Mouse (Mus musculus): ENCODE data around the gene Acpp. TPM values are rescaled to one million over a fixed set of nuclear protein-coding genes. Genes with fewer than 3 reads are reported as not detected.

Acpp gene
- total and polyA plus RNA-seq, 3 experiments: 0.33 TPM; not detected in 2

- Histone ChIP-seq H3K4me1 (ENCODE audit: insufficient read depth, low read depth, low read length) (no peaks in the 10 kb centered on the region), H3K4me3 (ENCODE audit: low read depth, low read length) (no peak overlapping the region), H3K9me3 (replicated peaks) (peaks cover 29% of the 10 kb centered on the region), H3K27me3 (ENCODE audit: insufficient read depth, low read length) (no peaks in the 10 kb centered on the region), H3K36me3 (replicated peaks) (no peaks in the 10 kb centered on the region)
- ATAC-seq (ENCODE audit: extremely low read depth, insufficient number of reproducible peaks, low FRiP score, poor library complexity, severe bottlenecking) (no peak), DNase-seq (ENCODE audit: low spot score) (no peak)
- TF ChIP-seq POLR2AphosphoS5 (IDR thresholded peaks at IDR 0.05; ENCODE audit: insufficient replicate concordance, low read depth, low read length): no peak
- TF ChIP-seq TAL1 (conservative IDR thresholded peaks at IDR 0.05; ENCODE audit: low read depth, low read length): no peak
- TF ChIP-seq GATA2 (IDR thresholded peaks at IDR 0.05; ENCODE audit: borderline replicate concordance, low read depth, low read length): no peak
- no peak for TF ChIP-seq CTCF (IDR thresholded peaks at IDR 0.05; ENCODE audit: low read depth, low read length)
- no peak for TF ChIP-seq GATA1 (IDR thresholded peaks at IDR 0.05; ENCODE audit: borderline replicate concordance, low read length)
These were observed 1.2 kb upstream of the Acpp start for GRCm38 (mm10) chr9:104338489-104339427.

DNA sequence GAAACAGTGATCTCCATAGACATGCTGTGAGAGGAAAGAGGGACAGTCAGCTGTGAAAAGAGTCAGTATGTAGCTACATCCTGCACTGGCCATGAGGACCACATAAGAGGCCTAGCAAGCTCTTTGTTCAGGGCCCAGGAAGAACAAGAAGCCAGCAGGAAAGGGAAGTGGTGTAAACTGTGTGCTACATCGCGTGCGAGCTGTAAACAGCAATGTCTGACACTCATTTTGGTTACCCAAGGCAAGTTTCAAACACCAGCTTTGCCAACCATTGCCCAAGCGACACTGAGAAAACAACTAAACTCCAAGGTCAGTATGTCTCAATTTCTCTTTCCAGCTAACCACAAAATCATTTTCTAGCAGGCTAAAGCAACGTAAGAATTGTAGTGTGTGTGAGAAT lies 6.2 kb downstream of the Acpp start:
- TF ChIP-seq GATA1 (IDR thresholded peaks at IDR 0.05; ENCODE audit: borderline replicate concordance, low read length) (no peak), TAL1 (conservative IDR thresholded peaks at IDR 0.05; ENCODE audit: low read depth, low read length) (no peak), GATA2 (IDR thresholded peaks at IDR 0.05; ENCODE audit: borderline replicate concordance, low read depth, low read length) (no peak)
- ATAC-seq (ENCODE audit: extremely low read depth, insufficient number of reproducible peaks, low FRiP score, poor library complexity, severe bottlenecking) (no peak), DNase-seq (ENCODE audit: low spot score) (no peak)
- Histone ChIP-seq H3K27me3 (ENCODE audit: insufficient read depth, low read length) (no peaks in the 10 kb centered on the region), H3K36me3 (replicated peaks) (no peaks in the 10 kb centered on the region), H3K4me1 (ENCODE audit: insufficient read depth, low read depth, low read length) (no peaks in the 10 kb centered on the region), H3K4me3 (ENCODE audit: low read depth, low read length) (no peak overlapping the region), H3K9me3 (replicated peaks) (peaks cover 20% of the 10 kb centered on the region)

DNA sequence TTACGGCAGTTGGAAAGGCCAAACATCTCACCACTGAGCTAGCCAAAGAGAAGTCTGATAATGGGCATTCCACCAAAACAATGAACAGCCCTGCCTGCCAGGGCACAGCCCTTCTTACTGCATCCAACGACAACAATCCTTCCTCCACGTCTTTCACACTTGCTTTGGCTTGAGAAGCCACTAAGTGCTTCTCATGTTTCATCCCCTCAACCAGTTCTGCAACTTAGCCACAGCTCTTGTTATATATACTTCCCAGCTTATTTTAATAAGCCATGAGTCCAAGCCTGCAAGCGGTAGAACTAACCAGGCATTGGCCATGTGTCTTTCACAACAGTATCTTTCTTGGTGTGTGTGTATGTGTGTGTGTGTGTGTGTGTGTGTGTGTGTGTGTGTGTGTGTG lies 8.9 kb downstream of the Acpp start:
- no peaks in the 10 kb centered on the region for H3K36me3 ChIP-seq (replicated peaks)
- H3K9me3 ChIP-seq (replicated peaks): peaks cover 26% of the 10 kb centered on the region
- H3K4me1 ChIP-seq (ENCODE audit: insufficient read depth, low read depth, low read length): no peaks in the 10 kb centered on the region
- no peak for DNase-seq (ENCODE audit: low spot score)
- ATAC-seq (ENCODE audit: extremely low read depth, insufficient number of reproducible peaks, low FRiP score, poor library complexity, severe bottlenecking): no peak
- H3K4me3 ChIP-seq (ENCODE audit: low read depth, low read length): no peak overlapping the region
- H3K27me3 ChIP-seq (ENCODE audit: insufficient read depth, low read length): no peaks in the 10 kb centered on the region
- TF ChIP-seq POLR2AphosphoS5 (IDR thresholded peaks at IDR 0.05; ENCODE audit: insufficient replicate concordance, low read depth, low read length): no peak
- no peak for TF ChIP-seq GATA1 (IDR thresholded peaks at IDR 0.05; ENCODE audit: borderline replicate concordance, low read length)

- TF ChIP-seq TAL1 (conservative IDR thresholded peaks at IDR 0.05; ENCODE audit: low read depth, low read length) (no peak), CTCF (IDR thresholded peaks at IDR 0.05; ENCODE audit: low read depth, low read length) (no peak), POLR2AphosphoS5 (IDR thresholded peaks at IDR 0.05; ENCODE audit: insufficient replicate concordance, low read depth, low read length) (no peak), GATA2 (IDR thresholded peaks at IDR 0.05; ENCODE audit: borderline replicate concordance, low read depth, low read length) (no peak), GATA1 (IDR thresholded peaks at IDR 0.05; ENCODE audit: borderline replicate concordance, low read length) (no peak)
- Histone ChIP-seq H3K27me3 (ENCODE audit: insufficient read depth, low read length) (no peaks in the 10 kb centered on the region), H3K4me3 (ENCODE audit: low read depth, low read length) (no peak overlapping the region), H3K4me1 (ENCODE audit: insufficient read depth, low read depth, low read length) (no peaks in the 10 kb centered on the region), H3K9me3 (replicated peaks) (peaks cover 12% of the 10 kb centered on the region), H3K36me3 (replicated peaks) (no peaks in the 10 kb centered on the region)
- ATAC-seq (ENCODE audit: extremely low read depth, insufficient number of reproducible peaks, low FRiP score, poor library complexity, severe bottlenecking): no peak
- DNase-seq (ENCODE audit: low spot score): no peak
These were observed 16.0 kb downstream of the Acpp start for GRCm38 (mm10) chr9:104321519-104321918.

DNA sequence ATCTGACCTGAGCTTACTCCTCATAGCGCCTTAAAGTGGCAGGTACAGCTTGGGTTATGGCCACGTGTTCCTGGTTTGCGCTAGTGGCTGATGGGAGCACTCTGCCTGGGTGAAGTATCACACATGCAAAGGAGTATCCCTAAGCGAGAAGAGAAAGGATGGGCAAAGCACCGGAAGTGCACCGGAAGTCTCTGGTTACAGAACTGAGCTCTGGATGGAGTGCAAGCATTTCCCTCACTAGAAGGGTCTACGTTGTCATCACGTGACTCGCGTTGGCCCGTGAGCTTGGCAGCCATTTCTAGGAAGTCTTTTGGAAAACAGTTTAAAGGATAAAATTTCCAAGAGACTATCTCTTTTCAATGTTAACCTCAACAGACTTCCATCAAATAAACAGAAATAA lies 21.2 kb downstream of the Acpp start:
- Histone ChIP-seq H3K9me3 (replicated peaks) (peaks cover 16% of the 10 kb centered on the region), H3K4me1 (ENCODE audit: insufficient read depth, low read depth, low read length) (no peaks in the 10 kb centered on the region), H3K4me3 (ENCODE audit: low read depth, low read length) (no peak overlapping the region), H3K27me3 (ENCODE audit: insufficient read depth, low read length) (no peaks in the 10 kb centered on the region), H3K36me3 (replicated peaks) (no peaks in the 10 kb centered on the region)
- ATAC-seq (ENCODE audit: extremely low read depth, insufficient number of reproducible peaks, low FRiP score, poor library complexity, severe bottlenecking): no peak
- TF ChIP-seq TAL1 (conservative IDR thresholded peaks at IDR 0.05; ENCODE audit: low read depth, low read length) (no peak), GATA1 (IDR thresholded peaks at IDR 0.05; ENCODE audit: borderline replicate concordance, low read length) (no peak), POLR2AphosphoS5 (IDR thresholded peaks at IDR 0.05; ENCODE audit: insufficient replicate concordance, low read depth, low read length) (no peak), CTCF (IDR thresholded peaks at IDR 0.05; ENCODE audit: low read depth, low read length) (no peak), GATA2 (IDR thresholded peaks at IDR 0.05; ENCODE audit: borderline replicate concordance, low read depth, low read length) (no peak)
- no peak for DNase-seq (ENCODE audit: low spot score)

- TF ChIP-seq CTCF (IDR thresholded peaks at IDR 0.05; ENCODE audit: low read depth, low read length) (no peak), GATA2 (IDR thresholded peaks at IDR 0.05; ENCODE audit: borderline replicate concordance, low read depth, low read length) (no peak), POLR2AphosphoS5 (IDR thresholded peaks at IDR 0.05; ENCODE audit: insufficient replicate concordance, low read depth, low read length) (no peak), TAL1 (conservative IDR thresholded peaks at IDR 0.05; ENCODE audit: low read depth, low read length) (no peak), GATA1 (IDR thresholded peaks at IDR 0.05; ENCODE audit: borderline replicate concordance, low read length) (no peak)
- Histone ChIP-seq H3K27me3 (ENCODE audit: insufficient read depth, low read length) (no peaks in the 10 kb centered on the region), H3K4me3 (ENCODE audit: low read depth, low read length) (no peak overlapping the region), H3K4me1 (ENCODE audit: insufficient read depth, low read depth, low read length) (no peaks in the 10 kb centered on the region), H3K9me3 (replicated peaks) (peaks cover 16% of the 10 kb centered on the region), H3K36me3 (replicated peaks) (no peaks in the 10 kb centered on the region)
- DNase-seq (ENCODE audit: low spot score) (no peak), ATAC-seq (ENCODE audit: extremely low read depth, insufficient number of reproducible peaks, low FRiP score, poor library complexity, severe bottlenecking) (no peak)
These were observed 22.0 kb downstream of the Acpp start for GRCm38 (mm10) chr9:104315499-104315898.
